Mouse (Mus musculus): ENCODE data around the gene Gm20503.

Gene Gm20503

GRCm38 (mm10) chr4:59007016-59007415 is 4.0 kb downstream of the Gm20503 start:
- no peak for DNase-seq (ENCODE audit: low spot score in 2 of 2)

GRCm38 (mm10) chr4:59007974-59008373 is 5.0 kb downstream of the Gm20503 start:
- DNase-seq (ENCODE audit: low spot score in 2 of 2), result no peak

- DNase-seq (ENCODE audit: low spot score in 2 of 2), result peak in 1 of 2 experiments; percentile 28
These were observed 6.2 kb downstream of the Gm20503 start for GRCm38 (mm10) chr4:59009186-59009585.

GRCm38 (mm10) chr4:59009696-59010095 is 6.7 kb downstream of the Gm20503 start:
- no peak for DNase-seq (ENCODE audit: low spot score in 2 of 2)

- no peak for DNase-seq (ENCODE audit: low spot score in 2 of 2)
These were observed 8.4 kb downstream of the Gm20503 start for GRCm38 (mm10) chr4:59011446-59011845.

GRCm38 (mm10) chr4:59015181-59015580 is 12.2 kb downstream of the Gm20503 start:
- no peak for DNase-seq (ENCODE audit: low spot score in 2 of 2)

GRCm38 (mm10) chr4:59016922-59017321 is 13.9 kb downstream of the Gm20503 start:
- DNase-seq (ENCODE audit: low spot score in 2 of 2), result no peak

GRCm38 (mm10) chr4:59034325-59034917 is 31.4 kb downstream of the Gm20503 start:
- peak in 1 of 2 experiments; percentile 26 for DNase-seq (ENCODE audit: low spot score in 2 of 2)

GRCm38 (mm10) chr4:59034918-59035785 is 32.1 kb downstream of the Gm20503 start, which contains the start of gene Gng10:
Gene Gng10 (plus strand): TSS chr4:59035088.
- DNase-seq (ENCODE audit: low spot score in 2 of 2), result peak; percentile 71 to 72

GRCm38 (mm10) chr4:59035786-59036350 is 32.9 kb downstream of the Gm20503 start:
- peak; percentile 25 to 36 for DNase-seq (ENCODE audit: low spot score in 2 of 2)

GRCm38 (mm10) chr4:59036490-59037127 is 33.6 kb downstream of the Gm20503 start:
- DNase-seq (ENCODE audit: low spot score in 2 of 2), result peak; percentile 75 to 87

- DNase-seq (ENCODE audit: low spot score in 2 of 2), result no peak
These were observed 34.5 kb downstream of the Gm20503 start for GRCm38 (mm10) chr4:59037525-59037924.

- no peak for DNase-seq (ENCODE audit: low spot score in 2 of 2)
These were observed 37.6 kb downstream of the Gm20503 start for GRCm38 (mm10) chr4:59040397-59041287.

GRCm38 (mm10) chr4:59043074-59043473 is 40.1 kb downstream of the Gm20503 start:
- no peak for DNase-seq (ENCODE audit: low spot score in 2 of 2)

- DNase-seq (ENCODE audit: low spot score in 2 of 2), result no peak
These were observed 40.9 kb downstream of the Gm20503 start for GRCm38 (mm10) chr4:59043891-59044290.

GRCm38 (mm10) chr4:59047222-59047621 is 44.2 kb downstream of the Gm20503 start:
- DNase-seq (ENCODE audit: low spot score in 2 of 2), result no peak

GRCm38 (mm10) chr4:59051081-59051480 is 48.1 kb downstream of the Gm20503 start:
- DNase-seq (ENCODE audit: low spot score in 2 of 2), result no peak

GRCm38 (mm10) chr4:59057929-59058328 is 54.9 kb downstream of the Gm20503 start:
- no peak for DNase-seq (ENCODE audit: low spot score in 2 of 2)

- no peak for DNase-seq (ENCODE audit: low spot score in 2 of 2)
These were observed 59.5 kb downstream of the Gm20503 start for GRCm38 (mm10) chr4:59062526-59062925.

- no peak for DNase-seq (ENCODE audit: low spot score in 2 of 2)
These were observed 66.3 kb downstream of the Gm20503 start for GRCm38 (mm10) chr4:59069276-59069675.

- no peak for DNase-seq (ENCODE audit: low spot score in 2 of 2)
These were observed 80.4 kb downstream of the Gm20503 start for GRCm38 (mm10) chr4:59083430-59083829.
